Mouse (Mus musculus) cerebellum, adult 11 months (tissue): ENCODE measurements around the gene Ccdc169.

Experiments
- DNase-seq: peaks from one replicate; pipeline ENCODE4 v3.0.0; 2022

Ccdc169 gene

DNA sequence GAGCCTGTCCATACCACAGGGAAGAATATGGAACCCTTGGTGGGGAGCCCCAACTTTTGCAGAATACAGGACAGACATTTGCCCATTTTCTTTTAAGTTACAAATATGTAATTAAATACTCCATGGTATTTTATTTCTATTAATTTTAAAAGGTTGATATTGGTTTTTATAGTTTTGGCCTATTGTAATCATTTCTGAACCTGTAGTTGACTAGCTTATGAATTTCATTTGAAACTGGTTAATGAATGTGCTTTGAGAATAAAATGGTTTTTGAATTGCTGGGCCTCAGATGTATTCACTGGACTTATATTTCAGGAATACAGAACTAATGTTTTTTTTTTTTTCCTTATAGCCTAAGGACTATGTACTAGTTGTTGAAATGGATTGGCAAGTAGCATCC lies at the start of gene Ccdc169:
Ccdc169 (plus strand) TSS at position 301 of the 400 bp plus-strand sequence.
- no peak for DNase-seq

DNA sequence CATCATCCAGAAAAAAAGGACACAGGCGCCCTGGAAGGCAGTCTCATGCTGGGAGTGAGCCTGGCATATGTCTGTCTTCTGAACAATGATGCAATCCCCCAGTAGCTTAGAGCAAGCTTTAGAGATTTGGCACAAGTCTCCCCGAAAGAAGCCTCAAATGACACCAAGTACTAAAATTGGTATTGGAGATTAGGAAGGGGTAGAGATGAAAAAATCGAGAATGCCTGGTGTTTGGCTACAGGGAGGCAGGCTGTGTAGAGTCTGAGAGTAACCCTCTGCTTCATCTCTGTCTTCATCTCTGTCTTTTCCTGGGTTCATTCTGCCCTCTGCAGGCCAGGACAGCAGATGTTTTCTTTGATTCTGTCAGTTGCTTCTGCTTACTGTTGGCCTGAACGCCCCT lies 49.8 kb upstream of the Ccdc169 start:
- DNase-seq, result no peak

DNA sequence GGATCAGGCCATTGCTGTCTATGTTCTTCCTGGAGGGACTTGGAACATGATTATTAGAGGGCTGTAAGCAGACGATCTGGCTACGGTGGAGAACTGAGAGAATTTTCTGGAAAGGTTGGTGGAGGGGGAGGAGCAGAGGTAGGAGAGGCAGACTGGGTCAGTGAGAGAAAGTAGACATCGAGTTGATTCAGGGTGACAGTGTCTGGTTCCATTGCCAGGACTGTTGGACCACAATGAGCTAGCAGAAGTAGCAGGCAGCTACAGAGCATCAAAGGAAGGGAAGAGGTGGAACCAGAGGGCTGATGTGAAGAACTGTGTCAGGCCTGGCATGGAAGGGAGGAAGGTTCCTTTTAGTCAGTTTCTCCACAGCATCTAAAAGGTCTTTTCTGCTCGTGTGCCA lies 48.8 kb upstream of the Ccdc169 start:
- no peak for DNase-seq

DNA sequence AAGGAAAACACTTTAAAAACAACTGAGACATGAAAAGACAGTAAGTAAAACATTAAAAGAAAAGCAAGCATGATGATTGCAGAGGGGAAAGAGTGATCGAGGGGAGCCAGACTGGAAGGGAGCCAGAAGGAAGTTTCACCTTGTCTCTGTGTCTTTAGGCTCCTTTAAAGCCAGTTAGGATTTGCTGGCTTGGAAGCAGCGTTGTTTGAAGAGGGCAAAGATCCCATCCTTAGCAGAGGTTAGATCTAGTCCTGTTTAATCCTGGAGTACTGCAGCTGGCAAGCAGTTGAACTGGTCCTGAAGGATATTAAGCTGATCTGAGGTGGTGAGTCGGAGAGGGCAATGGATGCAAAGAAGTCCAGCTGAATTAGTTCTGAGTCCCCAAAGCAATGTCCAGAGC lies 48.3 kb upstream of the Ccdc169 start:
- no peak for DNase-seq

DNA sequence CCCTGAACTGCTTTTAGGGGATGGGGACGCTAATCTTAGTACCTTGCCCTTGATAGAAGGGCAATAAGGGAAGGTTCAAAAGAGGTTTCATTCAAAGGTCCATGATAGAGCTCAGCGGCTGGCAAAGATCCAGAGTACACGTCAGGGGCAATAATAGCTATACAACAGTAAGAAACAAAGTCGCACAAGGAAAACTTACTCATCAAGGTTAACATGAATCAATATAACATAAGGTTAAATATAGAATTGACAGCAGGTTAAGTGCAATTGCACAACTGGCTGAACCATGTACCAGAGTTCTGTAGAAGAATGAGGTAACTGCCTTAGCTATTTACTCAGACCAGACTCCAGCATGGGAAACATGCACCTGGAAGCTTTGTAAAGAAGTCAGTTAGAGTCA lies 47.8 kb upstream of the Ccdc169 start:
- DNase-seq, result no peak

DNA sequence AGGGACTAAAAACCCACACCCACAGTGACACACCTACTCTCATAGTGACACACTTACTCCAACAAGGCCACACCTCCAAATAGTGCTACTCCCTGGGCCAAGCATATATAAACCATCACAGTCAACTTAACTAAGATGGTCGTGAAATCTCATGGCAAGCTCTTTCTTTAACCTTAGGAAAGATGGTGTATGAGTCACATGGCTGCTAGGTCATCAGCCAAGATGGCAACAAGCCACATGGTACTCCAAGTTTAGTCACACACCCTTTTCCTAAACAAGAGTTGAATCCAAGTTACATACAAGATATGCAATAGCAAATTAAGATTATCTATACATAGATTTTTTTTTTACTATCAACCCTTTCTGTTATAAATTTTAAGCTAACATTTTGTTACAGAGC lies 44.0 kb upstream of the Ccdc169 start:
- DNase-seq, result no peak

DNA sequence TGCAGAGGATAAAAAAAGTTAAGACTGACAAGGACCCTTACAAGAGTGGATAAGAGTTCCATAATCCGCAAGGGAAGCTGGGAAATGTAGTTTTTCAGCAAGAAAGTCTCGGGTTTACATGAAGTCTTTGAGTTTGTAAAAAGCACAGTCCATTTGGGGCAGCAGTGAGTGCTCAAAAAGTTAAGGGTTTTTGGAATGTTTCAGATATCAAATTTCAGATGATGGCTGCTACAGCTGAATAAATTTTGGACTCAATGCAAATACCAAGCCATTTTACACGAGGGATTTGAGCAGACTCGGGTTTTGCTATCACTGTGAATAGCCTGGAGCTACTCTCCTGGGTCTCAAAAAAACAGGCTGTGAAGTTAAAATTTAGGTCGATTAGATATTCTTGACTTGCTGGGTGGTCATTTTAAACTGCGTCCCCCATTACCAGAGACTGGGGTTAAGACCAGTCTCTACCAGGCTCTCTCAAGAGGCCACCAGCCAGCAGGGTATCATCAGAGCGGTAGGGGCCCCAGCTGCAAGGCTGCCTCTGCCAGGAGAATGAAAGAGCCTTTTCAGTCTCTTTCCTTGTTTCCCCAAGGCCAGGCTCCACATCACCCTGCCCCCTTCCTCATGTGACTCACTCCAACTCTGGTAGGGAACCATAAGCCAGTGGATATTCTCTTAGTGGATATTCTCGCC lies 41.0 kb upstream of the Ccdc169 start:
- no peak for DNase-seq

DNA sequence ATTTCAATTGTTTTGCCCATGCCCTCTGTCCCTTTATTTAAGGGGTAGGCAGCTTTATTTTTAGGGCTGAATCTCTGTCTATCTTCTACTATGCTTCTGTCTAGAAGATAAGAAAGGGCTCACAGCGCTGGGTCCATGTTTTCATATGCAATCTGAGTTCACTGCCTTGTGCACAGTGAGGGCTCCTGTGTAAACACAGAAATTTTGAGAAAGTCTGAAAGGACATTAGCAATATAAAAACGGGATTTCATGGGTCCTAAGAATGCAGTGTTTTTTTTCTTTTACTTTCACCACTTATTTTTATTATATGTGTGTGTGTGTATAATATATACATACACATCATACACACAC lies 40.5 kb upstream of the Ccdc169 start:
- no peak for DNase-seq

DNA sequence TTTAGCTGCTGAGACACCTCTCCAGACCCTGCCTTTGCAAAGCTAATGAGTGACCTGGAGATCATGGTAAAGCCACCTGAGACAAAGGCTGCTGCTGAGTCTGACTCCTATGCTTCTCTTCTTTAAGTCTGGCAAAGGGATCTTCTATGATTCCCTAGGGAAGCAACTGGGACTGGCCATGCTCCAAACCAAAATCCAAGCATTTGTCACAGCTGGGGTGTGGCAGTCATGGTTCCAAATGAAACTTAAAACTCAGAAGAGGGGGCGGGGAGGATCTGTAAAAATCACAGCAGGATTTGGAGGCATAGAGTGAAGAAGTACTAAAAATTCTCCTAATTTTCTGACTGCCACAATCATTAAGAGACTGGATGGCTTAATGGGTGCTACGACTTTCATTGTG lies 40.0 kb upstream of the Ccdc169 start:
- DNase-seq, result no peak

DNA sequence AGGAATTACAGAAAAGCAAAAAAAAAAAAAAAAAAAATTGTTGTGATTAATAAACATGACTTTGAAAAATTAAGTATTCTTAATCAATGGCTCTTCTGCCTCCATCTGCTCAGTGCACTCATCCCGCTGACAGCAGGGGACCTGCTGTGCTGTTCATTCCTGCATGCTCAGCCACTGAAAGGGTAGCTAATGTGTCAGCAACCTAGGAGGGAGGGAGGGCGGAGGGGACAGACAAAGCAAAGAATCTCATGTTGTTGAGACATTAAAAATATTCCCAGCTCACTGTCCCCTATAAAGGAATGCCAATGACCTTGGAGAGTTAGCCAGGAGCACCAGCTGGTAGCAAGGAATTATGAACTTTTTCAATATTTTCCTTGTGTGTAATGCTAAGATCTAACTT lies 39.1 kb upstream of the Ccdc169 start:
- DNase-seq, result no peak

DNA sequence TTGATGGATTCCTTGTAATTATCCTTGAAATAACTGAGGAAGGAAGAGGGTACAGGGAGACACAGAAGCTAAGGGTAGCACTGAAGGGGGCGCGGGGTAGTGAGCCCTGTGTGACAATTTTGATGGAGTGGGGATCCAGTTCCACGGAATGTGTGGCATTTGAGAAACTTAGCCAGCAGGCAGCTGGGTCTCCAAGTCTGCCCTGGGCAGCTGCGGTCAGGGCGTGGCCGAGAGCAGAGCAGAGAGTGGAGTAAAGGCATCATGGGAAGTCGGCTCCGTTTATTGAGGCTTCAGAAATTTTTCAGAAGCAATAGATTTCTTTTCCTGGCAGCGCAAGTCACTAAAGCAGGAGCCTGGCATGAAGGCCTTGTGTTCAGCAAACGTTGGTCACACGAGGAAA lies 38.1 kb upstream of the Ccdc169 start:
- DNase-seq, result no peak

DNA sequence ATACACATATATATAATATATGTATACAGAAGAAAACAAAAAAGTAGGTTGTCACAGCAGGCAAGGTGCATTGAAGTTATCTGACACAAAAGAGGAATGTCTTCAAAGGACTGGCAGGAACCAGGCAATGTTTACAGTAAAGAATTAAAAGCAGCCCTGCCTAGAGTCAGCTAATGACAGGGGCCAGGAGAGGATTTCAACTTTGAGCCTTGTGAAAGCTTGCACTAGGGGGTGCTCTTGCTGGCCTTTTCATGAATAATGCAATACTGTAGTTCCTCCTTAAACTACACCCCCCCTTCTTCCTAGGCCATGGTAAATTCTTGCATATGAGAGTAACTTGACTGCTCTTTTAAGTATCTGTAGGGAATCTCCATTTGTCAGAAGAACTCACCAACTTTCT lies 36.0 kb upstream of the Ccdc169 start:
- DNase-seq, result no peak

DNA sequence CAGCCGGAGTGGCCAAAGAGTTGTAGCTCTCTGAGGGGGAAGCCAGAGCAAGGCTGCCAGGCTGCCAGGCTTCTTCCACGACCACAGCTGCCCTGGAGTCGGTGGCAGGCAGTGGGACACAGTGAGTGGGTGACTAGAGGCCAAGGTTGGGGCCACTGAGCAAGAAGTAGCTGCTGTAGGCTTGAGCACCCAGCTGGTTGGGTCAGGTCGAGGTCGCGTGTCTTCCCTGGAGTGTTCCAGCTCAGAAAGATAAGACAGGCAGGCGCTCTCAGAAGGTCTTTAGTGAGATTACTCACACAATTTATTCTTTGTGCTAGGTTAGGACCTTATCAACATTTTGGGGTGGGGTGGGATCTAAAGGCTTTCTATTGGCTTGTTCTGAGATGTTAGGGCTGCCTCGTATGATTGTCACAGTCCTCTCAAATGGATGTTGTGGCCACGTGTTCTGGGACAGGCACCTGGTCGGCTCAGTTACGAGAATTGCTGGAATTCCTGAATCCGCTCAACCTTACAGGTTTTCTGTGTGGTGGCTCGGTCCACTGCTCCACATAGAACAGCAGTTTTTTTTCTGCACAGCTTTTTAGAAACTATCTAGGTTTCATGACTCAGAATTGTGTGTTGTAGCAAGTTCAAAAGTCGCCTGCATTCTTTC lies 31.6 kb upstream of the Ccdc169 start:
- DNase-seq, result no peak

DNA sequence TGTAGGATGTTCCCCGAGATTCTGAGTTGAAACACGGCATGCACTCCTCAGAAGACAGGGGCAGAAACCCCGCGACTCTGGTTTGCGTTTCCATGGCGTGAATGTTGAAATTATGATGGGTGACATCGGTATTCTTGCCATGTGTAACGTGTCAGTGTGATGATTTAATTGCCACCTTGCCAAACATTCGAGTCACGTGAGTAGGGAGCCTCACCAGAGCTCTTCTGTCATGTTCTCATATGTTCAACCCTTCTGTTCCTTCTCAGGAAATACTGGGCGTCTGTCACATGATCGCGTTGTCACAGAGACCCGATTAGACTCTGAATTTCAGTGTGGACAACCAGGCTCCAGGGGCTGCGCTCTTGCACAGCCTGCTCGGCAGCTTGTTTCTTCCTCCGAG lies 31.1 kb upstream of the Ccdc169 start:
- DNase-seq, result no peak

DNA sequence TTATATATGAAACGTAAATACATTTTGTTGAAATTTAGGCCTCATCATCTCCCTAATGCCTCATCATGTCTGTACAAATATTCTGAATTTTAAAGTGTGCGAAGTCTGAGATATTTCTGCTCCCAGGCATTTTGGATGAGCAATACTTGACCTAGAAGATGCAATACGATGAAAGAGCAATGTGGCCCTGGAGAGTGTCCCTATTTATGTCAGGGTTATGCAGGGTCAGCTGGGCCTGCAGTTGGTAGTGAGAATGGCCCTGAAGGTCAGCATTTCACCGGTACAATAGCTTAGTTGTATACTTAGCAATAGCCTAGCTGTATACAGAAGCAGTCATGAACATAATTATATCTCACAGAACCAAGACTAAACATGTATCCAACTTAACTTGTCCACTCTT lies 28.0 kb upstream of the Ccdc169 start:
- DNase-seq, result no peak

DNA sequence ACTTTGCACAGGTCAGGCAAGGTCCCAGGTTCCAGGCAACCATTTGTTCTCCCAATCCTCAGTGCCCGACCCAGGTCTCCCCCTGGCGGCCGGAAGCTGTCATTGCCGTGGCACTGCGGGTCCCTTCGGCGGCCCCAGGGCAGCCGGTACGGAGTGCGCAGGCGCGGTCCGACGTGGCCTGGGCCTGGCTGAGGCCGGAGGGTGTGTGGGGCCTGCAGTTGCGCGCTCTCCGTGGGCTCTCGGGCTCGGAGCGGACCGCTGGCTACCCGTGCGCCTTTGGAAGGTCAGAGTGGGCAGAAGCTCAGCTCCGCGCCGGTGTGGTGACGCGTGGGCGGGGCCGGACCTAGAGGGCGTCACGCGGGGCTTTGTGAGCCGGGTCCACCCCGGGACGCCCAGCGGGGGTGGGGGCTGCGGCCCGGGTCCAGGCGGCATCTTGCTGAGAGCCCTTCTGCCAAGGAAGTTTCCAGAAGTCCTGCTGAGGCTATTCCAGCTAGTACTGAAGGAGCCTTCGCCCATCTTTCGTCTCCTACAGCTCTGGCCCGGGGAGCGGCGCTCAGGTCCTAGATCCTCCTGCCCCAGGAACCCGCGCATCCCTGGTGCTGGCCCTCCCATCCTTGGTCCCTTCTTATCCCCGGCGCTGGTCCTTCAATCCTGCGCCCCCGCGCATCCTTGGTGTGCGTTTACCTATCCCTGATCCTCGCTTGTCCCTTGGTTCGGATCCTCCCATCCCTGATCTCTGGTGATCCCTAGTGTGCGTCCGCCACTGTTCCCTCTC lies 25.0 kb upstream of the Ccdc169 start, which contains the start of gene Spg20:
Spg20 (plus strand) TSS at position 174 of the 775 bp plus-strand sequence.
- DNase-seq, result peak; percentile 98

DNA sequence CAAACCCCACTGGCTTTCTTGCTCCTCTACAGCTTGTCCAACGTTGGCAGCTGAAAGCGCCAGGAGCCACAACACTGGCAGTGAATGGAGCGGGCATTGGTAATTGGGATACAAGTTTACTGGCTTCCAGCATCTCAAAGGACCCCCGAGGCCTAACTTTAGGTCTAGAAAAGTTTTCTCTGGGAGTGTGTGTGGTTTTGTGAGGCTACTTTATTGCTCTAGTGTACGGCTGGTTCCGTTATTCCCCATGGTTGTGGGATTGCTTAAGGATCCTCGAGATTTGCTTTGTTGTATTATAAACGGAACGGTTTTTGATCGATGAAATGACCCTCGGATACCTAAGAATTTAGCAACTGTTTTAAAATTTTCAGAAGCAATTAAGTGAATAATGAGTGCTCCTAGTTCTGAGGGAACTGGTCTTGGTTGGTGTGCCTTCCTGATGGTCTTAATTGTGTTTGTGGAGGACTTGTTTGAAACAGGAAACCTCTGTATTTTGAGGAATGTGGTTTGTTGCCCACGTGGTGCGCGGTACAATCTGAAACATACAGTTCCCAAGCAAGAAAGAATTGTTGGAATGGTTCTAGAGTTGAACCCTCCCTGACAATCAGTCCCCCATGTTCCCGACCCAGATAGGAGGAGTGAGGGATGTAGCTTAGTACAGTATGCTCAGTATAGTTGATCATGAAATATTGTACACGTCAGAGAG lies 24.3 kb upstream of the Ccdc169 start:
- no peak for DNase-seq

DNA sequence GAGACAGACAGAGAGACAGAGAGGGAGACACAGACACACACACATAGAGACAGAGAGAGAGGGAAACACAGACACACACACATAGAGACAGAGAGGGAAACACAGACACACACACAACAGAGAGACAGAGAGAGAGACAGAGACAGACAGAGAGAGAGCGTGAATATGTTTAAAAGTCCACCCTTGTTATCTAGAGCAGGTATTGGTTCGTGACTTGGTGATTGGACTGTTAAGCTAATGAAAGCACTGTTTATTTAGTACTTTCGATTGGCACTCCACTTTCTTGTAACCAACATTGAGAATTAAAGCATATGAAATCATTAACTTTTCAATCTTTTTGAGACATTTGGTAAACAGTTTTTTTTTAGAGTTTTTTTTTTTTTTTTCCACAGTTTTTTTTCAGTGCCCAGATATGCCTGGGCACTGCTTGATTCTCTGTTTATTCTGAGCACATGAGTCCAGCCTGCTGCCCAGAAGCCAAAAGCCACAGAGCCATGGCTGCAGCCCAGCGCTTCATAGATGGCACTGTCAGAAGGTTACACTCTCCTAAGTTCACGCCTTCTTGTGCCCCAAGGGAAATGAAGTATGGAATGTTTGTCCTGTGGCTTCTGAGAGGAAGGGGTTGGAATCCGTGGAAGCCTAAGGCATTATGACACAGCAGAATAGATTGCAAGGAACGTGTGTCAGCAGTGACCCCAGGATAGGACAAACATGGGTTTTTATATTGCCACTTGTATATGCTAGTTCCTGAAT lies 22.6 kb upstream of the Ccdc169 start:
- no peak for DNase-seq

DNA sequence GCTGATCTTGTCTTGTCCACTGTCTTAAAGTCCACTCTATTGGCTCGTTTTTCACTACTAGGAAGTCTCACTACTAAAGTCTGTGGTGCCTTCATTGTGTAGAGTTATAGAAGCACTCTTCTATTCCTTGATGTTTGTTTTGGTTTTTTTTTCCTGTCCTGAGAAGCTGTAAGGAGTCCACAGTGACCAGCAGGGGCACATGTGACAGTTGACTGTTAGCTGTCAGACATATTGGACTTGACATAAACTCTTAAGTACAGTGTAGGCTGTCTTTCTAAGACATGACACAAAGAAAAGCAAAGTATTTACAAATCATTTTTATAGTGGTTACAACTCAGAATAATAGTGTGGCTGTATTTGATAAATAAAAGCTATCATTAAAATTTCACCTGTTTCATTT lies 22.1 kb upstream of the Ccdc169 start:
- DNase-seq, result no peak

DNA sequence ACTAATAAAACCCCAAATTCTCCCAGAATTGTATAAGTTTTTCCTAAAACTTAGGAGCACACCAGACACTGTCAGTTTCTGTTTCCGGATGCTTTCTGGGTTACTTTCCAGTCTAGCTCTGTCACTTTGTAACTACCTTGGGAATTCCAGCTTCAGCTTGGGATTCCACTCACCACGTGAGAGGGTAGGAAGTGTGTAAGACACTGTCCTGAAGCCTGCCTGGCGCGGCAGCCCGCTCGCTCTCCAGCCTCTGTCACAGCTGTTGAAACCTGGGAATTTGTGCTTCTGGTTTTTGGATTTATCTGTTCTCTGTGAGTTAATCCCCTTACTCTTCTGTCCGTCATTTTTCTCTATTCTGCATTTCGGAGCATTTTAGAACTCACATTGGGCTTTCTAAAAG lies 21.1 kb upstream of the Ccdc169 start:
- no peak for DNase-seq

DNA sequence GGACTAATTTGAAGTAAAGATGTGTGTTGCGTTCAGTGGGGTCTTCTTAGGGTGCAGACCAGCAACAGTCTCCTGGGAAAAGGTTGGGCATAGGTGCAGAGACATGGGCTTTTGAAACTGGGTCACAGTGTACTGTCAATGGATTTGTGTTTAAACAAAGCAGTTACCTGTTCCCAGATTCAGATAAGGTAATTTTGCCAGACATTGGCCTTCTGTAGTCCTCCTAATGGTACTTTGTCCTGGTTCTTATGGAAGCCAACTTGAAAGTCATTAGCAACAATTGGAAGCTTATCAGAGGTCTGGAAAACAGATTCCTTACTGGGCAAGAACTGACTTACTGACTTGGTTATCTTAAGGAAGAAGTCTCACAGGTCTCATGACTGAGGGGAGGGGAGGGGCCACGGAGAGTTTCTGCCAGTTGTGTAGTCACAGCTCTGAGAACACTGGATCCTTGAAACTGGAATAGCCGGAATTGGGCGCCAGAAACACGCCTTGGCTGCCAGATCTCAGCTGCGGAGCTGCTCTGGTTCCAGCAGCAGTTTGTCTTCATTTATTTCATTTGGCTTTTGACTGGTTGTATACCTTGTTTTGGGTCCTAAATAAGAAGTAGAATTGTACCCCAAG lies 17.8 kb upstream of the Ccdc169 start:
- DNase-seq, result no peak

DNA sequence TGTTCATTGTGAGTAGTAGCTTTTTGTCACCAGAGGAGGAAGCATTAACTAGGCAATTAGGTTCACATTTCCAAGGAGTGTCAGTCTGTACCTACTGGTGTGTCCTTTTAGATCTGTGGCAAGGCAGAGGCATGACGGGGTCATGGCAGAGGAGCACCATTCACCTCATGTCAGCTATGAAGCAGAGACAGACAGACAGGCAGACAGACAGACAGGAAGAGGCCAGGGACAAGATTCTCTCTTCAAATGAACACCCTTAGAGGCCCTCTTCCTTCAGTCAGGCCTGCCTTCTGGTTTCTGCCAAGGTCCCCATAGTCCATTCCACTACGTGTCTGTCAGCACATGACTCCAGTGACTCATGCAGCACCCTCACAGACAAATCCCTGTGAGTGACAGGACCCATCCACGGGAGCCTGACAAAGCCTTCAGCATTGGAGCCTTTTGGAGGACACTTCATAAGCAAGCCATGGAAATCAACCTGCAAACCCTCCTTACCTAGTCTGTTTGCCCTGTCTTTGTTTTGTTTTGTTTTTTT lies 14.7 kb upstream of the Ccdc169 start:
- no peak for DNase-seq
